Mouse (Mus musculus) small intestine, adult 2 months (tissue): ENCODE measurements around the gene Clptm1. TPM values are rescaled to one million over a fixed set of nuclear protein-coding genes. Genes with fewer than 3 reads are reported as not detected.

Experiments used
- H3K27ac ChIP-seq: fragments of 200-500 bp; 2 replicates; pipeline ENCODE4 v1.5.1; 2012; ENCODE audit warnings: low read depth, low read length, control low read depth, inconsistent platforms; ENCODE audit not compliant: insufficient read depth
- H3K27me3 ChIP-seq: fragments of 200-500 bp; 2 replicates; pipeline ENCODE4 v1.6.1; 2012; ENCODE audit warnings: mild to moderate bottlenecking, moderate library complexity, low read length, inconsistent platforms; ENCODE audit not compliant: control insufficient read depth, insufficient read depth
- H3K36me3 ChIP-seq: fragments of 200-500 bp; 2 replicates; pipeline ENCODE4 v1.6.1; 2012; ENCODE audit warnings: mild to moderate bottlenecking, low read length, control low read depth, inconsistent platforms; ENCODE audit not compliant: control insufficient read depth, insufficient read depth
- H3K4me1 ChIP-seq: fragments of 200-500 bp; 2 replicates; pipeline ENCODE4 v1.6.1; 2012; ENCODE audit warnings: low read length, inconsistent platforms, mixed read lengths; ENCODE audit not compliant: control insufficient read depth, insufficient read depth, insufficient read length
- H3K4me3 ChIP-seq: fragments of 200-500 bp; 2 replicates; pipeline ENCODE4 v1.5.1; 2012; ENCODE audit warnings: low read depth, mild to moderate bottlenecking, control low read depth, inconsistent platforms, low read length, moderate library complexity
- CTCF ChIP-seq: fragments of 200-500 bp; IDR thresholded peaks from 2 replicates; pipeline ENCODE4 v1.5.1; 2012; ENCODE audit warnings: low read depth, mild to moderate bottlenecking, control low read depth, inconsistent platforms, low read length, moderate library complexity, mixed read lengths; ENCODE audit not compliant: insufficient replicate concordance, insufficient read length; ENCODE audit errors: extremely low read depth
- POLR2A ChIP-seq: fragments of 200-500 bp; IDR thresholded peaks from 2 replicates; pipeline ENCODE4 v1.6.1; 2012; ENCODE audit warnings: low read depth, mild to moderate bottlenecking, control low read depth, inconsistent platforms, low read length, moderate library complexity
- WGBS: fragments of 180-500 bp; shearing (Covaris S2); methylation state at CpG from one replicate; pipeline ENCODE4 v1.1.7; 2018; 5-methylcytosine and 5-hydroxymethylcytosine counted together
- polyA plus RNA-seq: library from polyadenylated mRNA; depleted of rRNA; stranded (reverse); fragments of >200 nt; gene quantifications from 2 replicates; pipeline ENCODE4 v1.2.3, GENCODE M21; 2012

Gene Clptm1
- polyA plus RNA-seq, 1 experiment = 141 TPM

- peak overlapping the region; percentile 98 for H3K27ac ChIP-seq
- WGBS = 13% methylated on average over 2 of the region's 2 CpGs
- TF ChIP-seq POLR2A (no peak), CTCF (no peak)
- H3K36me3 ChIP-seq = peaks cover 9% of the 10 kb centered on the region
- H3K4me1 ChIP-seq = peaks cover 31% of the 10 kb centered on the region
- peak overlapping the region; percentile 41 for H3K4me3 ChIP-seq
- H3K27me3 ChIP-seq = no peaks in the 10 kb centered on the region
Measured at GRCm38 (mm10) chr7:19623433-19623832, 41.4 kb downstream of the Clptm1 start.

GRCm38 (mm10) chr7:19622241-19622640 is 42.6 kb downstream of the Clptm1 start:
- Histone ChIP-seq H3K27me3 (no peaks in the 10 kb centered on the region), H3K4me3 (peak overlapping the region; percentile 41; the same call in 1 of the 2 replicates), H3K36me3 (peaks cover 18% of the 10 kb centered on the region), H3K4me1 (peaks cover 31% of the 10 kb centered on the region), H3K27ac (peak overlapping the region; percentile 98)
- TF ChIP-seq POLR2A (no peak), CTCF (no peak)
- 26% methylated on average over 6 of the region's 6 CpGs for WGBS

DNA sequence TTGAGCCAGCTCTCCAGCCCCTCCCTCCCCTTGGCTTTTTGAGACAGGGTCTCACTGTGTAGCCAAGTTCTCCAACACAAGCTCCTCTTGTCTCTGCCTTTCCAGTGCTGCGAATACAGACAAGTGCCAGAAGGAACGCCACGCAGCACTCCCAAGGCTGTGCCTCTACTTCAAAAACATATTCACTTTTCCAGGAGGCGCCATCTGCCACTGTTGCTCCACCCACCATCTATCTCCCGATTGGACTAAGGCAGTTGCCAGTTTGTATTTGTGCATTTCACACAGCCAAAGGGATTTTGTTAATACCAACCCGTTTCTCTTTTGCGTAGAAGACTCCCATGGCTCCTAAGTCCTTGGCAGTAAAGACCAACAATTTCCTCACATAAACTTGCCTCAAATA is 44.0 kb downstream of the Clptm1 start:
- TF ChIP-seq POLR2A = no peak
- H3K27ac ChIP-seq = no peak overlapping the region
- no peaks in the 10 kb centered on the region for H3K27me3 ChIP-seq
- H3K4me3 ChIP-seq = no peak overlapping the region
- H3K4me1 ChIP-seq = peaks cover 30% of the 10 kb centered on the region
- WGBS = 85% methylated on average over 7 of the region's 7 CpGs
- peaks cover 32% of the 10 kb centered on the region for H3K36me3 ChIP-seq

GRCm38 (mm10) chr7:19619004-19619801 is 45.6 kb downstream of the Clptm1 start:
- TF ChIP-seq CTCF = peak; percentile 81; the same call in 1 of the 2 replicates
- no peak for TF ChIP-seq POLR2A
- peak overlapping the region; percentile 4; the same call in 1 of the 2 replicates for H3K4me3 ChIP-seq
- H3K27me3 ChIP-seq = no peaks in the 10 kb centered on the region
- H3K4me1 ChIP-seq = peaks cover 37% of the 10 kb centered on the region
- 40% methylated on average over 35 of the region's 35 CpGs for WGBS
- H3K36me3 ChIP-seq = peaks cover 46% of the 10 kb centered on the region
- no peak overlapping the region for H3K27ac ChIP-seq

- Histone ChIP-seq H3K4me1 (peaks cover 25% of the 10 kb centered on the region), H3K27ac (peak overlapping the region; percentile 91), H3K4me3 (no peak overlapping the region), H3K27me3 (no peaks in the 10 kb centered on the region), H3K36me3 (peaks cover 72% of the 10 kb centered on the region)
- WGBS = 43% methylated on average over 12 of the region's 12 CpGs
- no peak for TF ChIP-seq POLR2A
- no peak for TF ChIP-seq CTCF
Measured at GRCm38 (mm10) chr7:19615036-19615577, 49.7 kb downstream of the Clptm1 start.

DNA sequence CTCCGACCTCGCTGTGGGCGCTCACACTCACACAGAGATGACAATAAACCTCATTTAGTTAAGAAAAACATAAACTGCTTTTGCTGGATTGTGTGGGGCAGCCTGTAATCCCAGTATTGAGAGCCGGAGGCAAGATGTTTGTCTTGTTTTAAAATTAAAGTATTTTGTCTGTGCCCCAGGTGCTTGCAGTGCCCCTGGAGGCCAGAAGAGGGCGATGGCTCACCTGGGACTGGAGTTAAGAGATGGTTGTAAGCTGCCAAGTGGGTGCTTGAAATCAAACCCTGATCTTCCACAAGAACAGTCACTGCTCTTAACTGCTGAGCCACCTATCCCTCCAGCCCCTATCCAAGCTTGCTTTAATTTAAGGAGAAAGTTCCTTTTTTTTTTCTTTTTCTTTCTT is 53.9 kb downstream of the Clptm1 start:
- no peak overlapping the region for H3K4me3 ChIP-seq
- H3K36me3 ChIP-seq = peaks cover 58% of the 10 kb centered on the region
- 80% methylated on average over 5 of the region's 5 CpGs for whole genome bisulfite sequencing
- no peaks in the 10 kb centered on the region for H3K27me3 ChIP-seq
- H3K4me1 ChIP-seq = peaks cover 24% of the 10 kb centered on the region
- peak overlapping the region; percentile 97 for H3K27ac ChIP-seq
- no peak for TF ChIP-seq POLR2A
- TF ChIP-seq CTCF = peak; percentile 37; the same call in 1 of the 2 replicates

GRCm38 (mm10) chr7:19609641-19610332 is 55.0 kb downstream of the Clptm1 start:
- Histone ChIP-seq H3K27me3 (no peaks in the 10 kb centered on the region), H3K36me3 (peaks cover 49% of the 10 kb centered on the region), H3K27ac (peak overlapping the region; percentile 97), H3K4me3 (no peak overlapping the region), H3K4me1 (peaks cover 18% of the 10 kb centered on the region)
- WGBS = 65% methylated on average over 12 of the region's 12 CpGs
- TF ChIP-seq POLR2A (no peak), CTCF (no peak)
